ENCODE assay signal across 22 mouse cellular contexts in genomic region chr11:44049253-44049976, GRCm38 (mm10).
DNase-seq lines count a peak whose midpoint lies in the region; ATAC-seq and TF ChIP-seq lines count a peak whose summit lies in the region.
"Had no signal": no experiment of that assay in that cellular context is flagged by ENCODE, and none has a peak within 500 bp of the region (broad histone marks: within the 10 kb centered on the region; RNA-seq: fewer than 3 reads in every experiment).

No protein-coding gene starts in this region.

- WGBS in lung, postnatal 0 days, result 65% methylated on average over 5 of the region's 5 CpGs
- WGBS in lung, adult 2 months, result 71% methylated on average over 5 of the region's 5 CpGs
- WGBS in forebrain, embryonic 10.5 days, result 87% methylated on average over 5 of the region's 5 CpGs

- H3K27me3 ChIP-seq in lung, postnatal 0 days (replicated peaks; ENCODE audit: insufficient read depth, low read length), result no peaks in the 10 kb centered on the region
- H3K27me3 ChIP-seq in forebrain, embryonic 10.5 days (ENCODE audit: poor library complexity, severe bottlenecking), result peaks cover 51% of the 10 kb centered on the region
- H3K27me3 ChIP-seq: heart, embryonic 12.5 days; intestine, embryonic 15.5 days had no signal

- no peak for DNase-seq in lung, postnatal 0 days (ENCODE audit: low spot score)
- no peak for DNase-seq in lung, adult 2 months
- peak; percentile 56 for DNase-seq in NIH3T3 (ENCODE audit: low read depth)
- DNase-seq in fibroblast of lung, adult 2 months (ENCODE audit: low read depth), result peak; percentile 27
- DNase-seq in kidney, postnatal 4 days, result no peak
- no peak for DNase-seq in left cerebral cortex, adult 9 months (ENCODE audit: low spot score in 2 of 2)
- no peak for DNase-seq in forebrain, embryonic 10.5 days (ENCODE audit: extremely low spot score, low spot score)
- DNase-seq: adrenal gland, adult 2 months; adrenal gland, postnatal 25 days; cerebellum, adult 2 months; cerebellum, postnatal 10 days; gastrocnemius, postnatal 14 days; heart, adult 2 months had no signal

- TF ChIP-seq CTCF in lung, postnatal 0 days (IDR thresholded peaks at IDR 0.05), result no peak
- no peak for TF ChIP-seq CTCF in lung, adult 2 months (IDR thresholded peaks at IDR 0.05; ENCODE audit: insufficient read depth, low read length)

- no peak overlapping the region for H3K4me2 ChIP-seq in lung, postnatal 0 days (replicated peaks; ENCODE audit: low read depth, low read length)
- H3K4me2 ChIP-seq: forebrain, embryonic 12.5 days; heart, embryonic 12.5 days; hindbrain, embryonic 14.5 days; intestine, embryonic 15.5 days had no signal

- peak; percentile 26; the same call in 1 of the 2 replicates for TF ChIP-seq EP300 in lung, postnatal 0 days (IDR thresholded peaks at IDR 0.05)

- no peak for TF ChIP-seq POLR2A in lung, adult 2 months (IDR thresholded peaks at IDR 0.05; ENCODE audit: borderline replicate concordance, extremely low read depth, low read depth, low read length)

- H3K27ac ChIP-seq in lung, postnatal 0 days (ENCODE audit: low read length), result no peak overlapping the region
- H3K27ac ChIP-seq in forebrain, embryonic 10.5 days, result no peak overlapping the region
- H3K27ac ChIP-seq: embryonic facial prominence, embryonic 10.5 days; forebrain, embryonic 12.5 days; heart, adult 2 months; hindbrain, embryonic 10.5 days; hindbrain, embryonic 14.5 days; intestine, embryonic 15.5 days had no signal

- H3K9ac ChIP-seq in lung, postnatal 0 days (replicated peaks; ENCODE audit: low read depth), result no peak overlapping the region
- H3K9ac ChIP-seq: forebrain, embryonic 12.5 days; heart, embryonic 12.5 days; hindbrain, embryonic 14.5 days; intestine, embryonic 15.5 days had no signal

- no peaks in the 10 kb centered on the region for H3K9me3 ChIP-seq in lung, postnatal 0 days (ENCODE audit: low read length)
- H3K9me3 ChIP-seq in forebrain, embryonic 10.5 days, result no peaks in the 10 kb centered on the region
- H3K9me3 ChIP-seq: embryonic facial prominence, embryonic 10.5 days; forebrain, embryonic 12.5 days; heart, embryonic 12.5 days; hindbrain, embryonic 10.5 days; intestine, embryonic 15.5 days had no signal

- H3K4me3 ChIP-seq in lung, postnatal 0 days (ENCODE audit: low read depth, low read length), result no peak overlapping the region
- no peak overlapping the region for H3K4me3 ChIP-seq in lung, adult 2 months (replicated peaks; ENCODE audit: extremely low read depth, low read depth, low read length)
- H3K4me3 ChIP-seq in forebrain, embryonic 10.5 days, result no peak overlapping the region
- H3K4me3 ChIP-seq: embryonic facial prominence, embryonic 10.5 days; erythroblast, embryonic 14.5 days; forebrain, embryonic 12.5 days; heart, adult 2 months; heart, embryonic 12.5 days; hindbrain, embryonic 10.5 days; intestine, embryonic 15.5 days had no signal

- H3K4me1 ChIP-seq in lung, postnatal 0 days (ENCODE audit: insufficient read depth, low read depth, low read length), result no peaks in the 10 kb centered on the region
- no peaks in the 10 kb centered on the region for H3K4me1 ChIP-seq in lung, adult 2 months (ENCODE audit: control insufficient read depth, insufficient read depth, low read length)
- H3K4me1 ChIP-seq in forebrain, embryonic 10.5 days, result peaks cover 8% of the 10 kb centered on the region; the same call in 1 of the 2 replicates
- H3K4me1 ChIP-seq: embryonic facial prominence, embryonic 10.5 days; forebrain, embryonic 12.5 days; heart, embryonic 12.5 days; hindbrain, embryonic 10.5 days; intestine, embryonic 15.5 days had no signal

- no peaks in the 10 kb centered on the region for H3K36me3 ChIP-seq in lung, postnatal 0 days (ENCODE audit: insufficient read depth, low read length)
- H3K36me3 ChIP-seq in forebrain, embryonic 10.5 days (replicated peaks), result no peaks in the 10 kb centered on the region
- H3K36me3 ChIP-seq: embryonic facial prominence, embryonic 10.5 days; forebrain, embryonic 12.5 days; heart, embryonic 12.5 days; hindbrain, embryonic 10.5 days; intestine, embryonic 15.5 days had no signal

- no peak for ATAC-seq in lung, postnatal 0 days
- ATAC-seq: activated CD4-positive, CD25-positive, alpha-beta regulatory T cell, adult 4 months; forebrain, embryonic 16.5 days; intestine, embryonic 15.5 days had no signal

Comparison
In these comparisons a context has a peak if more than half of its experiments do, and no peak if none do; other contexts are left out.
1. DNase-seq: peak in NIH3T3 (single experiment) and fibroblast of lung, adult 2 months (single experiment); none in lung, postnatal 0 days (single experiment), lung, adult 2 months (single experiment), kidney, postnatal 4 days (0 of 2), left cerebral cortex, adult 9 months (0 of 2) and forebrain, embryonic 10.5 days (single experiment).